Mouse (Mus musculus) hindbrain, embryonic 12.5 days (tissue): ENCODE data around the gene Fkbp1a. TPM values are rescaled to one million over a fixed set of nuclear protein-coding genes. Genes with fewer than 3 reads are reported as not detected.

Experiments used
- ATAC-seq: fragments of 200-750 bp; cut with Nextera tagmentation; 2 replicates; pipeline ENCODE4 v1.8.0; 2017; ENCODE audit warnings: moderate TSS enrichment; ENCODE audit not compliant: low FRiP score
- H3K27ac ChIP-seq: fragments of 300-500 bp; sonication (generic); 2 replicates; pipeline ENCODE4 v1.5.1; 2016; ENCODE audit warnings: mild to moderate bottlenecking
- H3K27me3 ChIP-seq: fragments of 300-500 bp; sonication (generic); 2 replicates; pipeline ENCODE4 v1.6.1; 2016; ENCODE audit warnings: mild to moderate bottlenecking
- H3K36me3 ChIP-seq: fragments of 300-500 bp; sonication (generic); 2 replicates; pipeline ENCODE4 v1.6.1; 2016; ENCODE audit warnings: mild to moderate bottlenecking
- H3K4me1 ChIP-seq: fragments of 300-500 bp; sonication (generic); 2 replicates; pipeline ENCODE4 v1.6.1; 2016
- H3K4me2 ChIP-seq: fragments of 300-500 bp; sonication (generic); replicated peaks from 2 replicates; pipeline ENCODE4 v1.6.1; 2016; ENCODE audit warnings: mild to moderate bottlenecking
- H3K4me3 ChIP-seq: fragments of 300-500 bp; sonication (generic); 2 replicates; pipeline ENCODE4 v1.5.1; 2016; ENCODE audit warnings: mild to moderate bottlenecking
- H3K9ac ChIP-seq: fragments of 300-500 bp; sonication (generic); 2 replicates; pipeline ENCODE4 v1.6.1; 2016; ENCODE audit warnings: mild to moderate bottlenecking, moderate library complexity
- H3K9me3 ChIP-seq: fragments of 300-500 bp; sonication (generic); replicated peaks from 2 replicates; pipeline ENCODE4 v1.6.1; 2016; ENCODE audit warnings: mild to moderate bottlenecking
- WGBS: fragments of 180-500 bp; shearing (Covaris S2); methylation state at CpG from one replicate; pipeline ENCODE4 v1.1.7; 2016; 5-methylcytosine and 5-hydroxymethylcytosine counted together
- polyA plus RNA-seq: library from polyadenylated mRNA; unstranded; fragments of >200 nt; fragmentation: Nextera tagmentation; extraction: Ambion mirVana; gene quantifications from 2 replicates; pipeline ENCODE4 v1.2.1, GENCODE M21; 2016

Fkbp1a gene
- polyA plus RNA-seq, 1 experiment from 2014 or later: 534 TPM

GRCm38 (mm10) chr2:151529169-151529568, 13.1 kb upstream of the Fkbp1a start:
- Histone ChIP-seq H3K4me1 (no peaks in the 10 kb centered on the region), H3K9me3 (no peaks in the 10 kb centered on the region), H3K4me3 (no peak overlapping the region), H3K9ac (no peak overlapping the region), H3K36me3 (no peaks in the 10 kb centered on the region), H3K27me3 (no peaks in the 10 kb centered on the region), H3K27ac (no peak overlapping the region), H3K4me2 (no peak overlapping the region)
- no peak for ATAC-seq

GRCm38 (mm10) chr2:151530378-151531230, 11.7 kb upstream of the Fkbp1a start:
- 71% methylated on average over 8 of the region's 8 CpGs for WGBS
- Histone ChIP-seq H3K9me3 (no peaks in the 10 kb centered on the region), H3K27ac (no peak overlapping the region), H3K27me3 (no peaks in the 10 kb centered on the region), H3K4me2 (no peak overlapping the region), H3K36me3 (no peaks in the 10 kb centered on the region), H3K9ac (no peak overlapping the region), H3K4me3 (no peak overlapping the region), H3K4me1 (0 out of 2 replicates have a peak, but pooled peaks cover under 1% of the 10 kb centered on the region)
- ATAC-seq: no peak

DNA sequence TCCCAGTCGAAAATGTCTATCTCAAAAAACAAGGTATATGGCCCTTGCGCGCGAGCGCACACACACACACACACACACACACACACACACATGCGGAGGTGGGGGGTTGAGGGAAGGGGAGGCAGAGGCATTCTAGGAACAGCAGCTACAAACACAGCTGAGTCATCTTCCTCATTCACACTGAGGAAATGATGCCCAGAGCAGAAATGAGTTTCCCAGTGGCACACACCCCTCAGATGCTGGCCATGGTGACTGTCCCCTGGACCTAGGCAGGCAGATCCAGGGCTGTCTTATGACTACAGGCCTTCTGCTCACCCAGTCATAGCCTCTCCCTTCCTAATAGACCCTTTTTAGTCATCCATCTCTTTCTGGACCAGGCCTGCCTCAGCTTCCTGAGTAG, 8.7 kb upstream of the Fkbp1a start:
- H3K27ac ChIP-seq: no peak overlapping the region
- no peak for ATAC-seq
- no peak overlapping the region for H3K9ac ChIP-seq
- H3K4me3 ChIP-seq: no peak overlapping the region
- no peaks in the 10 kb centered on the region for H3K9me3 ChIP-seq
- H3K36me3 ChIP-seq: no peaks in the 10 kb centered on the region
- WGBS: 87% methylated on average over 6 of the region's 6 CpGs
- H3K4me2 ChIP-seq: no peak overlapping the region
- H3K27me3 ChIP-seq: no peaks in the 10 kb centered on the region
- H3K4me1 ChIP-seq: 0 out of 2 replicates have a peak, but pooled peaks cover 5% of the 10 kb centered on the region

GRCm38 (mm10) chr2:151535961-151536617, 6.2 kb upstream of the Fkbp1a start:
- Histone ChIP-seq H3K4me3 (no peak overlapping the region), H3K27me3 (no peaks in the 10 kb centered on the region), H3K4me2 (no peak overlapping the region), H3K36me3 (no peaks in the 10 kb centered on the region), H3K27ac (no peak overlapping the region), H3K9ac (no peak overlapping the region), H3K4me1 (0 out of 2 replicates have a peak, but pooled peaks cover 5% of the 10 kb centered on the region), H3K9me3 (no peaks in the 10 kb centered on the region)
- WGBS: 33% methylated on average over 1 of the region's 1 CpGs
- peak; percentile 52; the same call in 1 of the 2 replicates for ATAC-seq

- H3K27me3 ChIP-seq: no peaks in the 10 kb centered on the region
- H3K9ac ChIP-seq: no peak overlapping the region
- no peak overlapping the region for H3K27ac ChIP-seq
- no peak overlapping the region for H3K4me2 ChIP-seq
- H3K9me3 ChIP-seq: no peaks in the 10 kb centered on the region
- H3K4me1 ChIP-seq: peaks cover 8% of the 10 kb centered on the region
- ATAC-seq: no peak
- H3K36me3 ChIP-seq: no peaks in the 10 kb centered on the region
- 72% methylated on average over 5 of the region's 5 CpGs for WGBS
- H3K4me3 ChIP-seq: no peak overlapping the region
Observed at GRCm38 (mm10) chr2:151536618-151536974, 5.7 kb upstream of the Fkbp1a start.

DNA sequence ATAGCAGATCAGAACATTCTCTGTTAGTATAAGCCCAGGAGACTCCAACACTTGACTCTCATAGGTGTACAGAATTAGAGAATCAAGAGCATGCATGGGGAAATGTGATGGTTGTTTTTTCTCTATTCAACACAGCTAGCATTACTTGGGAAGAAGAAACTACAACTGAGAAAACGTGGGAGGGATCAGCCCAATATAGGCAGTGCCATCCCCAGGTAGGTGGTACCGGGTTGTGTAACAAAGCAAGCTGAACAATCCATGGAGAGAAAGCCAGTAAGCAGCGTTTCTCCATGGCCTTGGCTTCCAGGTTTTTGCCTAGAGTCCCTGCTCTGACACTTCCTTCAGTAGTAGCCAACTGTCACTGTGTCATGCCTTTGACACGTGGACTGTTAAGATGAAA, 3.6 kb upstream of the Fkbp1a start:
- Histone ChIP-seq H3K9me3 (no peaks in the 10 kb centered on the region), H3K4me2 (no peak overlapping the region), H3K4me1 (peaks cover 14% of the 10 kb centered on the region), H3K9ac (no peak overlapping the region), H3K27ac (no peak overlapping the region), H3K27me3 (no peaks in the 10 kb centered on the region), H3K36me3 (no peaks in the 10 kb centered on the region), H3K4me3 (no peak overlapping the region)
- ATAC-seq: no peak
- 62% methylated on average over 4 of the region's 4 CpGs for WGBS

GRCm38 (mm10) chr2:151543063-151543895, 996 bp downstream of the Fkbp1a start:
- Histone ChIP-seq H3K4me3 (peak overlapping the region; percentile 78), H3K36me3 (peaks cover 33% of the 10 kb centered on the region), H3K9me3 (no peaks in the 10 kb centered on the region), H3K27ac (peak overlapping the region; percentile 90), H3K4me2 (peak overlapping the region; percentile 80), H3K4me1 (peaks cover 30% of the 10 kb centered on the region), H3K9ac (peak overlapping the region; percentile 90), H3K27me3 (no peaks in the 10 kb centered on the region)
- 2% methylated on average over 20 of the region's 21 CpGs for WGBS
- 0 out of 2 replicates have a peak, but pooled peaks have one; percentile 18 for ATAC-seq

GRCm38 (mm10) chr2:151544673-151545072, 2.4 kb downstream of the Fkbp1a start:
- H3K36me3 ChIP-seq: peaks cover 37% of the 10 kb centered on the region
- no peak overlapping the region for H3K27ac ChIP-seq
- H3K4me2 ChIP-seq: peak overlapping the region; percentile 80
- no peak for ATAC-seq
- H3K4me1 ChIP-seq: peaks cover 30% of the 10 kb centered on the region
- H3K9me3 ChIP-seq: no peaks in the 10 kb centered on the region
- 0 out of 2 replicates have a peak overlapping the region, but pooled peaks have one; percentile 78 for H3K4me3 ChIP-seq
- 58% methylated on average over 6 of the region's 6 CpGs for WGBS
- 0 out of 2 replicates have a peak overlapping the region, but pooled peaks have one; percentile 6 for H3K9ac ChIP-seq
- H3K27me3 ChIP-seq: no peaks in the 10 kb centered on the region

GRCm38 (mm10) chr2:151546571-151546970, 4.3 kb downstream of the Fkbp1a start:
- no peaks in the 10 kb centered on the region for H3K27me3 ChIP-seq
- WGBS: 92% methylated on average over 4 of the region's 4 CpGs
- H3K4me1 ChIP-seq: peaks cover 27% of the 10 kb centered on the region
- no peak overlapping the region for H3K4me2 ChIP-seq
- no peak overlapping the region for H3K27ac ChIP-seq
- no peak for ATAC-seq
- no peaks in the 10 kb centered on the region for H3K9me3 ChIP-seq
- no peak overlapping the region for H3K4me3 ChIP-seq
- H3K9ac ChIP-seq: no peak overlapping the region
- peaks cover 53% of the 10 kb centered on the region for H3K36me3 ChIP-seq

- 96% methylated on average over 3 of the region's 3 CpGs for WGBS
- no peak overlapping the region for H3K27ac ChIP-seq
- no peaks in the 10 kb centered on the region for H3K9me3 ChIP-seq
- H3K27me3 ChIP-seq: no peaks in the 10 kb centered on the region
- no peak for ATAC-seq
- H3K4me1 ChIP-seq: peaks cover 10% of the 10 kb centered on the region
- no peak overlapping the region for H3K4me3 ChIP-seq
- H3K9ac ChIP-seq: no peak overlapping the region
- H3K36me3 ChIP-seq: peaks cover 65% of the 10 kb centered on the region
- H3K4me2 ChIP-seq: no peak overlapping the region
Observed at GRCm38 (mm10) chr2:151549615-151550121, 7.4 kb downstream of the Fkbp1a start.

- Histone ChIP-seq H3K27ac (no peak overlapping the region), H3K4me3 (no peak overlapping the region)
- 93% methylated on average over 7 of the region's 7 CpGs for WGBS
Observed at GRCm38 (mm10) chr2:151562930-151563921, 20.9 kb downstream of the Fkbp1a start.

More at GRCm38 (mm10) chr2:151562930-151563921, 20.9 kb downstream of the Fkbp1a start:
- ATAC-seq: no peak
- H3K27me3 ChIP-seq: no peaks in the 10 kb centered on the region
- H3K4me1 ChIP-seq: no peaks in the 10 kb centered on the region
- no peaks in the 10 kb centered on the region for H3K9me3 ChIP-seq
- H3K4me2 ChIP-seq: no peak overlapping the region
- H3K36me3 ChIP-seq: peaks cover 53% of the 10 kb centered on the region
- H3K9ac ChIP-seq: no peak overlapping the region
